Mouse (Mus musculus) liver, embryonic 14.5 days (tissue): Measurements from ENCODE around the gene Olfr477. TPM values are rescaled to one million over a fixed set of nuclear protein-coding genes. Genes with fewer than 3 reads are reported as not detected.
"Not testable (repeated sequence)": the region's sequence is repeated elsewhere in the genome, so short reads cannot be mapped to it uniquely, and the experiment has no call there.

Experiments
- ATAC-seq: fragments of 200-750 bp; cut with Nextera tagmentation; 2 replicates; pipeline ENCODE4 v1.8.0; 2017; ENCODE audit warnings: moderate number of reproducible peaks, mild to moderate bottlenecking, moderate library complexity; ENCODE audit not compliant: insufficient read depth
- DNase-seq, 3 experiments: peaks; one replicate each; pipeline ENCODE4 v3.0.0-alpha.2; 2012 to 2013; ENCODE audit warnings: low read depth in 3 of 3, low spot score in 3 of 3
- H3K27ac ChIP-seq: fragments of 300-500 bp; sonication (generic); 2 replicates; pipeline ENCODE4 v1.5.1; 2014; ENCODE audit warnings: moderate library complexity, mild to moderate bottlenecking, control low read depth, inconsistent platforms
- H3K27me3 ChIP-seq: fragments of 300-500 bp; sonication (generic); 2 replicates; pipeline ENCODE4 v1.6.1; 2014; ENCODE audit warnings: mild to moderate bottlenecking, low read length, moderate library complexity; ENCODE audit not compliant: control insufficient read depth, insufficient read depth
- H3K36me3 ChIP-seq: fragments of 300-500 bp; sonication (generic); replicated peaks from 2 replicates; pipeline ENCODE4 v1.6.1; 2014; ENCODE audit warnings: low read depth; ENCODE audit not compliant: control insufficient read depth, insufficient read depth
- H3K4me1 ChIP-seq, 2 experiments: fragments of 200-500 bp in 1 of 2; fragments of 300-500 bp in 1 of 2; sonication (generic) in 1 of 2; replicated peaks; 2 replicates each; pipeline ENCODE4 v1.6.1; 2012 to 2014; ENCODE audit warnings: antibody characterized with exemption in 1 of 2, inconsistent platforms in 1 of 2, low read length in 1 of 2; ENCODE audit not compliant: control insufficient read depth in 2 of 2, insufficient read depth in 2 of 2
- H3K4me2 ChIP-seq: fragments of 300-500 bp; sonication (generic); 2 replicates; pipeline ENCODE4 v1.6.1; 2014; ENCODE audit warnings: low read depth, mild to moderate bottlenecking, control low read depth, moderate library complexity
- H3K4me3 ChIP-seq, 2 experiments: fragments of 200-500 bp in 1 of 2; fragments of 300-500 bp in 1 of 2; sonication (generic) in 1 of 2; 2 replicates each; pipeline ENCODE4 v1.5.1; 2012 to 2014; ENCODE audit warnings: low read depth in 2 of 2, low read length in 2 of 2, mild to moderate bottlenecking in 2 of 2, control low read depth in 1 of 2, inconsistent platforms in 1 of 2, moderate library complexity in 1 of 2; ENCODE audit not compliant: insufficient read depth in 1 of 2
- H3K9ac ChIP-seq: fragments of 300-500 bp; sonication (generic); replicated peaks from 2 replicates; pipeline ENCODE4 v1.6.1; 2014; ENCODE audit warnings: mild to moderate bottlenecking, control low read depth, moderate library complexity
- H3K9me3 ChIP-seq: fragments of 300-500 bp; sonication (generic); 2 replicates; pipeline ENCODE4 v1.6.1; 2016; ENCODE audit warnings: low read length, mixed read lengths; ENCODE audit not compliant: control insufficient read depth
- CTCF ChIP-seq: IDR thresholded peaks from 2 replicates; pipeline ENCODE4 v1.5.1; 2016; ENCODE audit warnings: antibody characterized with exemption, low read depth, control low read depth
- EP300 ChIP-seq: IDR thresholded peaks from 2 replicates; pipeline ENCODE4 v1.6.1; 2016; ENCODE audit warnings: antibody characterized with exemption, low read depth
- WGBS: fragments of 180-500 bp; shearing (Covaris S2); extraction: QIAGEN DNeasy Blood & Tissue Kit; methylation state at CpG from one replicate; pipeline ENCODE4 v1.1.7; 2014; ENCODE audit not compliant: insufficient replicate concordance; 5-methylcytosine and 5-hydroxymethylcytosine counted together
- polyA plus RNA-seq, 2 experiments: library from polyadenylated mRNA; depleted of rRNA in 1 of 2; stranded (reverse) in 1 of 2; unstranded in 1 of 2; fragments of >200 nt; fragmentation: Nextera tagmentation in 1 of 2; extraction: Ambion mirVana in 1 of 2; gene quantifications; 2 replicates each; pipeline versions ENCODE4 v1.2.1 to v1.2.3; 2012 to 2014

Olfr477 gene
- polyA plus RNA-seq (2012; rRNA removed) (not detected in 2 replicates), polyA plus RNA-seq (2014; fragmentation: Nextera tagmentation; extraction: Ambion mirVana) (not detected in 2 replicates)

DNA sequence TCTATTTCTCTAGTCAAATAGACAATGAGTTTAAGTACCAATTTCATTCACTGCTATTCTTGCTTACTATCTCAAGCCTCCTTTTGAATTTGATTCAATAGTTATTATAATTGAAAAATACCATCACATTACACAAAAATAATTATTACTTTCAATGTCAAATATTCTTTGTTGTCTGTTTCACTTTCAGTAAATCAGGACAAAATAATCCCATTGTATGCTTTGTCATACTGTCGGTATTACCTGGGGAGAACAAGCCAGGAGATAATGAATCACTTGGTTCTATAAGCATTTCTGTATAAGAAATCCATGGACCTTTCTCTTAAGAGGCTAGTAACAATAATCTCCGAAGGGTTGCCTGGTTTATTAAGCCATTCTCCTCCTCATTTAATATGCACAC is at the start of gene Olfr477:
TSS of gene Olfr477 (plus strand) at position 301 of the 400 bp plus-strand sequence.
- H3K27me3 ChIP-seq = no peaks in the 10 kb centered on the region
- H3K27ac ChIP-seq = no peak within 1 kb of the TSS
- no peak within 1 kb of the TSS for H3K4me2 ChIP-seq
- no peaks in the 10 kb centered on the region for H3K4me1 ChIP-seq
- no peak for DNase-seq
- TF ChIP-seq EP300 = no peak
- TF ChIP-seq CTCF = no peak
- no peak for ATAC-seq
- H3K36me3 ChIP-seq = no peaks in the 10 kb centered on the region
- H3K4me3 ChIP-seq = no peak within 1 kb of the TSS
- 43% methylated on average over 2 of the region's 2 CpGs for WGBS
- H3K9ac ChIP-seq = no peak within 1 kb of the TSS
- no peaks in the 10 kb centered on the region for H3K9me3 ChIP-seq

DNA sequence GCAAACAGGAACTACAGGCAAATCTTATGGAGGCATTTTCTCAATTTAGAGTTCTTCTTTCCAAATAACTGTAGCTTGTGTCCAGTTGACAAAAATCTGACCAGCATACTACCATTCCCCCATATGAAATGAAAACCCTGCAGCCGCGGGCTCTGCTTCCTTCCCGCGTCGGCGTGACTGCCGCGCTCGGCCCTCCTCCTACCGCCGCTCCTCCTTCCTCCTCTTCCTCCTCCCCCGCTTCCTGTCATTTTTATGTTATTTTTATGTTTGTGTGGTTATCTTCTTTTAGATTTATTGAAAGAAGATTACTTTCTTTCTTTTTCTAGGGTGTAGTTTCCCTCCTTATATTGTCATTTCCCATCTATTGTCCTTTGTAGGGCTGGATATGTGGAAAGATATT is 34.0 kb upstream of the Olfr477 start:
- H3K9me3 ChIP-seq, H3K9ac ChIP-seq, H3K27me3 ChIP-seq, ATAC-seq, H3K36me3 ChIP-seq, H3K4me2 ChIP-seq, H3K4me1 ChIP-seq, H3K27ac ChIP-seq, DNase-seq, H3K4me3 ChIP-seq: not testable (repeated sequence)
- WGBS = 90% methylated on average over 12 of the region's 12 CpGs

GRCm38 (mm10) chr7:107954343-107954742 is 32.1 kb upstream of the Olfr477 start, which contains the start of gene Olfr474:
Gene Olfr474 (plus strand): TSS chr7:107954643.
- Histone ChIP-seq H3K9ac (no peak within 1 kb of the TSS), H3K27ac (no peak within 1 kb of the TSS), H3K4me2 (no peak within 1 kb of the TSS), H3K4me3 (no peak within 1 kb of the TSS), H3K36me3 (no peaks in the 10 kb centered on the region), H3K9me3 (no peaks in the 10 kb centered on the region), H3K27me3 (no peaks in the 10 kb centered on the region), H3K4me1 (no peaks in the 10 kb centered on the region)
- whole genome bisulfite sequencing = 58% methylated on average over 1 of the region's 1 CpGs
- ATAC-seq = no peak
- no peak for DNase-seq
- TF ChIP-seq EP300 = no peak
- no peak for TF ChIP-seq CTCF

GRCm38 (mm10) chr7:107964503-107964902 is 22.0 kb upstream of the Olfr477 start, which contains the start of gene Olfr476:
Gene Olfr476 (plus strand): TSS chr7:107964803.
- no peaks in the 10 kb centered on the region for H3K9me3 ChIP-seq
- no peak for DNase-seq
- TF ChIP-seq EP300 (no peak), CTCF (no peak)
- no peaks in the 10 kb centered on the region for H3K36me3 ChIP-seq
- H3K9ac ChIP-seq = no peak within 1 kb of the TSS
- no peak within 1 kb of the TSS for H3K4me2 ChIP-seq
- no peak within 1 kb of the TSS for H3K27ac ChIP-seq
- H3K27me3 ChIP-seq = no peaks in the 10 kb centered on the region
- ATAC-seq = no peak
- H3K4me1 ChIP-seq = no peaks in the 10 kb centered on the region
- no peak within 1 kb of the TSS for H3K4me3 ChIP-seq
- 25% methylated on average over 1 of the region's 1 CpGs for WGBS

- H3K4me3 ChIP-seq, H3K4me1 ChIP-seq, H3K9ac ChIP-seq, H3K36me3 ChIP-seq, H3K27me3 ChIP-seq, DNase-seq, H3K4me2 ChIP-seq, H3K27ac ChIP-seq, ATAC-seq, H3K9me3 ChIP-seq: not testable (repeated sequence)
Observed at GRCm38 (mm10) chr7:108014256-108014655, 27.8 kb downstream of the Olfr477 start.

- 52% methylated on average over 3 of the region's 3 CpGs for WGBS
- ATAC-seq (no peak), DNase-seq (no peak)
- no peak within 1 kb of the TSS for H3K4me2 ChIP-seq
- TF ChIP-seq CTCF = no peak
- no peak for TF ChIP-seq EP300
- H3K9ac ChIP-seq = no peak within 1 kb of the TSS
- H3K4me3 ChIP-seq = no peak within 1 kb of the TSS
- no peaks in the 10 kb centered on the region for H3K9me3 ChIP-seq
- no peak within 1 kb of the TSS for H3K27ac ChIP-seq
- no peaks in the 10 kb centered on the region for H3K27me3 ChIP-seq
- H3K36me3 ChIP-seq = no peaks in the 10 kb centered on the region
- no peaks in the 10 kb centered on the region for H3K4me1 ChIP-seq
Observed at GRCm38 (mm10) chr7:108033889-108034288, 47.4 kb downstream of the Olfr477 start, which contains the start of gene Olfr478. Gene Olfr478 (minus strand): TSS chr7:108033989.

Other genes starting within 250 kb of the Olfr477 start
- 0.02 and 0.09 TPM in 2 replicates for gene Cyb5r2, start 228.7 kb upstream of the Olfr477 start, polyA plus RNA-seq (2012; rRNA removed)
- gene Cyb5r2, start 228.7 kb upstream of the Olfr477 start, polyA plus RNA-seq (2014; fragmentation: Nextera tagmentation; extraction: Ambion mirVana) = 0.04 TPM in 1 of 2 replicates, not detected in the other
- gene Ovch2, start 185.5 kb upstream of the Olfr477 start, polyA plus RNA-seq (2012; rRNA removed) = not detected in 2 replicates
- not detected in 2 replicates for gene Ovch2, start 185.5 kb upstream of the Olfr477 start, polyA plus RNA-seq (2014; fragmentation: Nextera tagmentation; extraction: Ambion mirVana)
- not detected in 2 replicates for gene Olfr467, start 174.4 kb upstream of the Olfr477 start, polyA plus RNA-seq (2012; rRNA removed)
- gene Olfr467, start 174.4 kb upstream of the Olfr477 start, polyA plus RNA-seq (2014; fragmentation: Nextera tagmentation; extraction: Ambion mirVana) = not detected in 2 replicates
- gene Olfr469, start 161.2 kb upstream of the Olfr477 start, polyA plus RNA-seq (2012; rRNA removed) = not detected in 2 replicates
- not detected in 2 replicates for gene Olfr469, start 161.2 kb upstream of the Olfr477 start, polyA plus RNA-seq (2014; fragmentation: Nextera tagmentation; extraction: Ambion mirVana)
- gene Olfr470, start 139.2 kb upstream of the Olfr477 start, polyA plus RNA-seq (2012; rRNA removed) = not detected in 2 replicates
- not detected in 2 replicates for gene Olfr470, start 139.2 kb upstream of the Olfr477 start, polyA plus RNA-seq (2014; fragmentation: Nextera tagmentation; extraction: Ambion mirVana)
- not detected in 2 replicates for gene Olfr472, start 88.8 kb upstream of the Olfr477 start, polyA plus RNA-seq (2012; rRNA removed)
- gene Olfr472, start 88.8 kb upstream of the Olfr477 start, polyA plus RNA-seq (2014; fragmentation: Nextera tagmentation; extraction: Ambion mirVana) = not detected in 2 replicates
- not detected in 2 replicates for gene Olfr473, start 56.2 kb upstream of the Olfr477 start, polyA plus RNA-seq (2012; rRNA removed)
- not detected in 2 replicates for gene Olfr473, start 56.2 kb upstream of the Olfr477 start, polyA plus RNA-seq (2014; fragmentation: Nextera tagmentation; extraction: Ambion mirVana)
- gene Olfr474, start 32.0 kb upstream of the Olfr477 start, polyA plus RNA-seq (2012; rRNA removed) = not detected in 2 replicates
- gene Olfr474, start 32.0 kb upstream of the Olfr477 start, polyA plus RNA-seq (2014; fragmentation: Nextera tagmentation; extraction: Ambion mirVana) = not detected in 2 replicates
- not detected in 2 replicates for gene Olfr476, start 21.9 kb upstream of the Olfr477 start, polyA plus RNA-seq (2012; rRNA removed)
- not detected in 2 replicates for gene Olfr476, start 21.9 kb upstream of the Olfr477 start, polyA plus RNA-seq (2014; fragmentation: Nextera tagmentation; extraction: Ambion mirVana)
- not detected in 2 replicates for gene Olfr478, start 47.3 kb downstream of the Olfr477 start, polyA plus RNA-seq (2012; rRNA removed)
- not detected in 2 replicates for gene Olfr478, start 47.3 kb downstream of the Olfr477 start, polyA plus RNA-seq (2014; fragmentation: Nextera tagmentation; extraction: Ambion mirVana)
- not detected in 2 replicates for gene Olfr479, start 64.0 kb downstream of the Olfr477 start, polyA plus RNA-seq (2012; rRNA removed)
- gene Olfr479, start 64.0 kb downstream of the Olfr477 start, polyA plus RNA-seq (2014; fragmentation: Nextera tagmentation; extraction: Ambion mirVana) = not detected in 2 replicates
- not detected in 2 replicates for gene Olfr480, start 80.7 kb downstream of the Olfr477 start, polyA plus RNA-seq (2012; rRNA removed)
- not detected in 2 replicates for gene Olfr480, start 80.7 kb downstream of the Olfr477 start, polyA plus RNA-seq (2014; fragmentation: Nextera tagmentation; extraction: Ambion mirVana)
- not detected in 2 replicates for gene Olfr481, start 93.2 kb downstream of the Olfr477 start, polyA plus RNA-seq (2012; rRNA removed)
- gene Olfr481, start 93.2 kb downstream of the Olfr477 start, polyA plus RNA-seq (2014; fragmentation: Nextera tagmentation; extraction: Ambion mirVana) = not detected in 2 replicates
- 0.01 TPM in 2 replicates for gene Olfr482, start 110.9 kb downstream of the Olfr477 start, polyA plus RNA-seq (2012; rRNA removed)
- gene Olfr482, start 110.9 kb downstream of the Olfr477 start, polyA plus RNA-seq (2014; fragmentation: Nextera tagmentation; extraction: Ambion mirVana) = not detected in 2 replicates
- gene Olfr483, start 114.2 kb downstream of the Olfr477 start, polyA plus RNA-seq (2012; rRNA removed) = not detected in 2 replicates
- gene Olfr483, start 114.2 kb downstream of the Olfr477 start, polyA plus RNA-seq (2014; fragmentation: Nextera tagmentation; extraction: Ambion mirVana) = not detected in 2 replicates
- gene Olfr484, start 140.8 kb downstream of the Olfr477 start, polyA plus RNA-seq (2012; rRNA removed) = not detected in 2 replicates
- not detected in 2 replicates for gene Olfr484, start 140.8 kb downstream of the Olfr477 start, polyA plus RNA-seq (2014; fragmentation: Nextera tagmentation; extraction: Ambion mirVana)
- not detected in 2 replicates for gene Olfr485, start 173.2 kb downstream of the Olfr477 start, polyA plus RNA-seq (2012; rRNA removed)
- gene Olfr485, start 173.2 kb downstream of the Olfr477 start, polyA plus RNA-seq (2014; fragmentation: Nextera tagmentation; extraction: Ambion mirVana) = not detected in 2 replicates
- not detected in 2 replicates for gene Olfr486, start 186.0 kb downstream of the Olfr477 start, polyA plus RNA-seq (2012; rRNA removed)
- gene Olfr486, start 186.0 kb downstream of the Olfr477 start, polyA plus RNA-seq (2014; fragmentation: Nextera tagmentation; extraction: Ambion mirVana) = not detected in 2 replicates
- gene Olfr487, start 227.9 kb downstream of the Olfr477 start, polyA plus RNA-seq (2012; rRNA removed) = not detected in 2 replicates
- not detected in 2 replicates for gene Olfr487, start 227.9 kb downstream of the Olfr477 start, polyA plus RNA-seq (2014; fragmentation: Nextera tagmentation; extraction: Ambion mirVana)